Mouse (Mus musculus) cerebellum, adult 9-11 months (tissue): ENCODE data around the gene Magi1.

Experiments used
- DNase-seq: peaks from one replicate; pipeline ENCODE4 v3.0.0; 2022

The Magi1 gene

DNA sequence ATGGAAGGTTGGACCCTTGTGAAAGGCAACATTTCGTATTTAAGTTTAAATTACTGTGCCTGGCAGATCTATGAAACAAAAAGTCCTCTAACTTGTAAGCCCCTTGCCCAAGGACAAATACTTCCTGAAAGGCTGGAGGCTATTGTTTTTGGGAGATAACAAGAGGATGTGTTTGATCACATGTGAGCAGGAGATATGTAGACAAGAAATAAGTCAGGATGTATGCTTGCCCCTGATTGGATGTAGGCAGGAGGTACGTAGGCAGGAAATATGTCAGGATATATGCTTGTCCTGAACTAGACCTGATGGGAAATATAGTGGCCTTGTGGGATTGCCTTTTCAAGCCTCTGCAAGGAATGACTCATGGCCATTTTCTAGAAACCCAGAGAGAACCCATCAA lies 84.0 kb downstream of the Magi1 start:
- DNase-seq, result no peak

DNA sequence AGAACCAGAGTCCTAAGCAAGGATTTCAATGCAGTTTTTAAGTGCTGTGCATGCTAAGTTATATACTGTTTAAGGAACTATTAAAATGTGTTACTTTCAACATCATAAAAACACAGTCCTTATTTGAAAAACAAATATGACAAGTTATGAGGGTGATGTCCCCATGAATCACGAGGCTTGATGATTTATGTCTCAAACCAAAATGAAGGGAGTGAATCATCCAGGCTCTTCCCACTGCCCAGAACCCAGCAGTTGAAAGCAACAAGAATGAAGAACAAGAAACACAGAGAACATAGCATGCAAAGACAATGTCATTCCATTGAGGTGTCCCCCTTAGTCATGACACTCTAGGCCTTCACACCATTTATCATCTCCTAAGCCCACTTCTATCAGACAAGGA lies 85.9 kb downstream of the Magi1 start:
- no peak for DNase-seq

DNA sequence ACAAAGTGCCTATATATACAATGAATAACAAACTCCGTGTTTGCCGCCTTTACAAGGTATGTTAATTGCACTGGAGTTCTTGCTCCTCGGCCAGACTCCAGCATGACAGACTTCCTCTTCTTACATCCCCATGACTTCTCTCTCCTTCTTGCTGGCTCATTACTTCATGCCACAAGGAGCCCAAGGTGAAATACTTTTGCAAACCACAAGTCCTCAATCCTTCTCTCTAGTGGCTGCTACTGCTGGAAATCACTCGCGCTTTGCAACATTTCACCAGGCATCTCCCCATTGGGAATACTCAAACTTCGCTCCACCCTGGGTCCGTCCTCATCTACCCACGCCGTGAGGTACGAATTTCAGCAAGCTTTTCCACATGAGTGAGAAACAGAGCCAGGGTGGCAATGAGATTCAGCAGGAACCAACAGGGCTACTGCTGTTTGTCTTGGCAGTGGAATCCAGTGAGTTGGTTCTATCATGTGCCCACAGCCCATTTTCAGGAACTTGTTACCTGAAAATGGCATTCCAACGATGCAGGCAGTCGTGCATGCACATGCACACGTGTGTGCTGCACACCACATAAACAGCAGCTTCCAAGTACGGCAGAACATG lies 88.3 kb downstream of the Magi1 start:
- no peak for DNase-seq

DNA sequence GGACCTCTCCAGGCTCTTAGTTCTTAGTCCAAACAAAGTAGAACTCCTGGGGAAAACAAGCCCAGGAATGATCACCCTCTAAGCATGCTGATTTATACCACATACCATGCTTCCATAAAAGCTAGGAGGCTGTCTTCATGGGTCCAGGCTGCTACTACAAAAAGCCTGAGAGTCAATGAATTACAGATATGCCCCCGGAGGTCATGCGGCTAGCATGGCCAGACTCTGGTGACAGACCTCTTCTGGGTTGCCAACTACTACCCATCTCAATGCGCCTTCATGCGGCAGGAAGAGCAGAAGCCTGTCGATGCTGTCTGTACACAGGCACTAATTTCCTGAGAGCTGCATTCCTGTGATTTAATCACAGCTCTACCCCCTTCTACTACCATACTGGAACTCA lies 92.9 kb downstream of the Magi1 start:
- no peak for DNase-seq

DNA sequence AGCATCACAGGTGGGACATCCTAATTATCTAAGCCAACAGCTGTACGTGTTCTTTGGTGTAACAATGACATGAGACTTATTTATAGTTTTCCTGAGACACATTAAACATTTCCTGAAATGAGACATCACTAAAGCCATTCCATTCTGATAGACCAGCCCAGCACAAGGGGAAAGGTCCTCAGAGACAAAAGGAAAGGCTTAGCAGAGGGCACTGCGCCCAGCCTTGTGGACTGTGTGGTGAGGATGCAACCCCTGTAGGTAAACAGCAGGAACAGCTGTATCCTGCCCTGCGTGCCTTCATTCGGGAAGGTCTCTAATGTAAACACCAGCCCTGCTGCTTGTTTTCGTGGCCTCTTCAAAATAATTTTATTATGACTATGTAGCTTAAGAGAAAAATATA lies 94.3 kb downstream of the Magi1 start:
- DNase-seq, result no peak

DNA sequence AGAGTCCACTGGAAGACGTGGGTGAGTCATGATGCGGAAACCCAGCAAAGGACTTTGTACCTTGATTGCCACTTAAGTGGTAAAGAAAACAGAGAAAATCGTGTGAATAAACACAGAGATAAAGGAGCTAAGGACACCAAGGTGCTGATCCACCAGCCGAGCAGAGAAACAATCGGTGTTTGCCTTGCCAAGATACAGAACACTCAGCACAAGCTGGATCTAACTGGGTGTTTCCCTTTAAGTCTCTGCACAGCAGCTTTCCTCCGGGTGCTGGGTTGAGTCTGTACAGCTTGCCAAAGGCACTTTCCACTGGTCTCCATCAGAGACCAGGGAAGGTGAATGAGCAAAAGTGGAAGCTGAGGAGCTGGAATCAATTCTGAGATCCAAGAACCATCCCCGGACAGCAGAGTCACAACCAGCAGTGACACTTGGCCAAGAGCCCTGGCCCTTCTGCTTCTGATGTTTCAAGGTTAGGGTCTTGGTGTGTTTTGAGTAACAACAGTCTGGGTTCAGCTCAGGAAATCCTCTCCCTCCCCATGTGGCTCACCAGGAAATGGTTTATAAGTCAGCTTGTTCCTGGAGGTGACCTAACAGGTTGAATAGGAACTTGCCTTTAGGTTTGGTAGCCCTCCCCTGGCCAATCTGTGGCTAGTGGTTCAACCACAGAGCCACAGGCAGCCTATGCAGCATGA lies 96.9 kb downstream of the Magi1 start:
- no peak for DNase-seq

DNA sequence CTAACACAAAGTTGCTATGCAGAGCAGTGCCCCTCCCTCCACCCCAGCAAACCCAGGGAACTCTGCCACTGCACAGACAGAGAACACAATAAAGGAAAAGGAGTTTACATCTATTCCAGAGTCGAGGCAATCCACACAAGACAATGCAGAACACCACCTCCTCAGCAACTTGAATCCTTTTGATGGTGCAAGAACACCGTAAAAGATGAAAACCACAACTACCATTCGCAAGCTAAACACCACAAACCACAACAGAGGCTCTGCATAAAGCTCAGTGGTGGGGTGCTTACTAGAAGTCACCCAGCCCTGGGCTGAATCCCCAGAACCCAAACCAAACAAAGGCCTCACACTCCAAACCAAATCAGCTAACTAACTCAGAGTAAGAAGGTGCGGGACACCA lies 99.4 kb downstream of the Magi1 start:
- no peak for DNase-seq

DNA sequence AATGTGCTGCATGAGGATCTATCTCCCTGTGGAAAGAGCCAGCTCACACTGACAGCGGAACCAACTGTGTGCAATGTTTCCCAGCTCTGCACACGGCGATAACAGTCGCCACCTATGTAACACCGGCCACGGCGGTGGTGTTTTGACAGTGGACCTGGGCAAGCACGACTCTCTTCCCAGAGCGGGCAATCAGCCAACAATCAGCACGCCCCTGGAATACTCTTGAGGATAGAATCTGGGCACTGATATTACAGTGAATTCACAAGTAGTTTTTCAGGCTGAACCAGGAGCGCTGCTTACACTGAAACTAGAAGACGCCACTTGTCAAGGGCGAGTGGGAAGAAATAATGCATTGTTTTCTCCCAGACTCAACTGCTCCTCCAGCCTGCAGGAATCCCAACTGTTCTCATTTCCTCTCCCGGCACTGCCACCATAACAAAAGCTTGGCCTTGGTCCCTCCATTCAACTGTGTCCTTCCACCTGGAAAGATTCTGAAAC lies 100.3 kb downstream of the Magi1 start:
- peak; percentile 59 for DNase-seq

DNA sequence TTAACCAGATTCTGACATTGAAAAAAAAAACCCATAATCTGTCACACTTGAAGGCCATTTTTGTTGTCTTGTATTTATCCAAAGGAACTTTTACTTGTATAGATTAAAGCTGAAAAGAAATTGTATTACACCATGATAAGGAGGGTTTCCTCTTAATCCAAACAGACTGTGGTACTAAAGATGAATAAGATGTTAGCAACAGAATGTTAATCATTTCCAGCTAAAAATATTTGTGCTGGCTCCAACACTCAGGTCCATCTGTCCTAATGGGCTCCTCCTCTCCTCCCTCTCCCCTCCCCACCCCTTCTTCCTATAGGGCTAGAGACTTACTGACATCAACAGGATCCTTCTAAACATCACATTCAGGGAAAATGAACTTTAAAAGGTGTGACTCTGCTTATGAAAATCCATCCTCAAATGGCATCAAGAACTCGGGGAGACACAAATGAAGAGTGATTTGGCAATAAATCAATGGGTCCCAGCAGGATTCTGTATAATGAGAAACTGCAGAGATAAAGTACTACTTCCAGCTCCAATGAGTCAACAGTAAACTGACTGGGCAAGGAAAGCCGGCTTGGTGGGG lies 102.0 kb downstream of the Magi1 start:
- DNase-seq, result no peak

DNA sequence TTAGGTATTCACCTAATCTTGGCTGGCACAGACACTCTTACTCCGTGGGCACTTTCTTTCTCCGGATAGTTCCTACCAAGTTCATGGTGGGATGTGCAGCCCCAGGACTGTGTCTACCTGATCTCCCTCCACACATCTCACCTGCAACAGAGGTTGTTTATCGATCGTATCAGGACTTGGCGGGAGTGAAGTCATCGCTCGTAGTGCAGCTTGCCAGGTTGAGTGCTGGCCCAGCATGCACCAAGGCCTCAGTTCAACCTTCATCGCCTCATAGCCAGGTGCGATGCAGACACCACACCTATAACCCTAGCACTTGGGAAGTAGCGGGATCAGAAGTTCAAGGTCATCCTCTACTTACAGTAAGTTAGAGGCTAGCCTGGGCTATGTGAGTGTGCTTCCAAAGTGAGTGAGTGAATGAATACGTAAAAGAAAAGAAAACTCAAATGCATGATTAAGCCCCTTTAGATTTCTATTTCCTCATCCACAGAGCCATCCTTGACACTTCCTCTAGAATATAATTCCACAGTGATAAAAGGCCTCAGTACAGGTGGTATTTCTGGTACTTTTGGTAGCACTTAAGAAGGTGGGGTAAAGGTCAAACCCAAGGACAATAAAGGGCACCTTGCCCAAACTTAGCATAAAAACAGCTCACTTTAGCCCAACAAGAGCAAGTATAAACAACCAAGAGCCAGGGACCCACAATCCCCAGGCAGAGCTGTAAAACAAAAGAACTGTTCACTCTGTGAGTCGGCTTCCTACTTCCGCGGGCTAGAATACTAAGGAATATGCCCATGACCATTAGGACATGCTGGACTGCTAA lies 103.2 kb downstream of the Magi1 start:
- no peak for DNase-seq

DNA sequence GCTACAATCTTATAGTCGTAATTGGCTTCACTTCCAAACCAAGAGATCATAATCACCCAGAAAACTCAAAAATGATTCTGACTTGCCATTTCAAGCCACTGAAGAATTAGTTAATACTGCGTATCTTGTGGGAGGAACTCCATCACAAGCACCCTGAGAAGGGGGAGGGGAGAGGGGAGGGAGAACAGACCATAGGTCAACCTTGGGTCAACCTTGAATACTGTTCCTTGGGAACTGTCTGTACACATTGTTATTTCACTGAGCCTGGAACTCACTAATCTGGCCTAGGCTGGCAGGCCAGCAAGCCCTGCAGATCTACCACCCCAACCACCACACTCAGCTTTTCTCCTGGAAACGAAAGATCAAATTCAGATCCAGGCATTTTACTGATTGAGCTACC lies 106.2 kb downstream of the Magi1 start:
- no peak for DNase-seq

DNA sequence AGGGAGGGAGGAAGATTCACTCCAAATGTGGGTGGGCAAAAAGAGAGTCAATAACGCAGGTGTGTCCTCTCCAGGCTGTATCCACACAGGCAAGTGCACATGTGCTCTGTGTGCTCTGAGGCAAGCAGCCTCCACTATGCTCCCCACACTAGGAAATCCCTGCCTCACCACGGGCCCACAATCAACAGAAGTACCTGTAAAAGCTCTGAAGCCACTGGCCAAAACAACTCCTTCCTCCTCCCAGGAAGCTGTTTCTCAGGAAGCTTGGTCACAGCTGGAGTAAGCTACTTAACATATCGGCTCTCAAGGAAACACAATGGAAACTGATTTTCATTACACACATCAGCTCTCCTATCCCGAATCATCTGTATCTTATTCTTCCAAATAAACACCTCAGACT lies 107.0 kb downstream of the Magi1 start:
- DNase-seq, result no peak

DNA sequence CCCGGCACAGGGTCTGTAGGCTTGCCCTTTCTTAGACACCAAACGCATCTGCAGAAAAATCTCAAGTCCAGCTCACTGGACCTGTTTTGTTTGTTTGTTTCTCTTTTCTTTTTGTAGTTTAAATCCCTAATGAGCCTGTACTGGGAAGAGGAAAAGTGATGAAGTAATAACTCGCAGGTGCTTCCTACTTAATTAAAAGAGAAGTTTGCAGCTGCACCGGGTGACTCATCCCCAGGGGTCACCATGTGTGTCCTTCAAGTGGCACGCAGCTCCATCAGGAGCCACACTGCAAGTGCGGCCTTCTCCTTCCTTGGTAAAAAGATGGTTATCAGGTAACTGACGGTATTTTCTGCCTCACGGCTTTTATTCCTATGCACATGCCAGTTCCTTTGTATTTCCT lies 112.5 kb downstream of the Magi1 start:
- no peak for DNase-seq

DNA sequence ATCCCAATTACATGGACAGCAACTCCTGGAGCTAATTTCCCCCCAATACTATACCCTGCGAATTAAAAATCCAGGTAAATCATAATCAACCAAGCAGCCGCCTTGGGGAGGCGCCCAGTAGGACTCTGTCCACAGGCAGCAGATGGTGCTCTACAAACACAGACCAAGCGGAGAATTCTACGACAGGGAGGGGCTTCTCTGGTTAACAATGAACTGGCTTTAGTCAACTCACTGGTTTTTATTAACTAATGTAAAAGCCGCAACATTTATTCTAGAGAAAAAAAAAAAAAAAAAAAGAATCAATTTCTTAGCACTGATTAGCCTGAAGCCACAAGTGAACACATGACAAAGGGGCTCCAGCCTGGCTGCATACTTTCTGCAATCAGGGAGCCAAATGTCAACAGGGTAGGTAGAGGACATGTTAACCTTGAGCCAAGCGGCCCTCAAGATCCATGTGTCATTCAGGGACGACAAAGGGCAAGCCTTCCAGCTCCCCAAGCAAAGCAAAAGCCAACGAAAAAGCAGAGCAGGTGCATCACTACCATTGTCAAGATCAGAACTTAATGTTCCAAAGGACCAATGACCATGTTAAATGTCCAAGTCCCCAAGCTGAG lies 114.0 kb downstream of the Magi1 start:
- DNase-seq, result no peak

DNA sequence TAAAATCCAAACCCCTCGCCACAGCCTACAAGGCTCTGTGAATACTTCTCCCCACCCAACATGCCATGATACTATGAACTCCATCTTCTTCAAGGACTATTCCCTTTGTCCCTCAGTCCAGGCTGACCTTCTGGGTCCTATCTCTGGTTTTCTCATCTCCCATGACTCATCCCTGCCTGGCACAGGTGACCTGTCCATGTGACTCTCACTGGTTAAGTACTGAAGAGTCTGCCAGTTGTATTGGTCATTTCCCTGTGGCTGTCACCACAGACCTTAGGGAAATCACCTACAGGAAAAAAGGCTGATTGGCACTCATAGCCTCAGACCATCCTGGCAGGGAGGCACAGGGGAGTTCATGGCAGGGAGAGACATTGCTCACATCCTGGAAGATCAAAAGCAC lies 117.8 kb downstream of the Magi1 start:
- DNase-seq, result no peak

DNA sequence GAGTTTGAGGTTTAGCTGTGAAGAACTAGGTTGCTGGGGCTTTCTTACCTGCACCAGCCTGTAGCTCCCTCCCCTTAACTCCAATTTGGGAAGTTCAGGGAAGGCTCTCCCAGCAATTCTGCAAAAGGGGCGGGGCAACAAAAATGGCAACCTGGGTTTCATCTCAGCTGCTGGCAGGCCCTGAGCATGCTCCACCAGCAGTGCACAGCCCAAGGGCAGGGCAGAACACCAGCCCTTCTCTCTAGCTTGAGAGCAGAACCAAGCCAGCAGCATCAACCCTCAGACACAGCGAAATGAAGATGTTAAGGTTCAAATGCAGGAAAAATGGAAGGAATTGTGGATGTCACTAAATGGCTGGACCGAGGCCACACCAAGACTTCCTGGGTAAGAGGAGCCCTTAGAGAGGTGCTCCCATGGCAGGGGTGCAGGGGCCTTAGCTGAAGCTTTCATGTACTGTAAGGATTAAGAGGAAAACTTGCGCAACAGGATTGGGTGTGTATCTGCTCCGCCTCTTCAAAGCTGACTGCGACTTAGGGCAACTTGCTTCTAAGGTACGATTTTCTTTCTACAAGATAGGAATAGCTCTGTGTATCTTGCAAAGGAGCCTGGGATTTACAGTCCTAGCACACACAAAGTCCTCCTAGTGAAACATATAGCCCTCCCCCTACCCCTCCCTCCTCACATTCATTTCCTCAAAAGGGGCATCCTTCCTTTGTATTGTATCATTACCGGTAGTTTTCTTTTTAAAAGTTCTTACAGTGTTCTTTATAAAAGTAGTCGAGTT lies 118.8 kb downstream of the Magi1 start:
- DNase-seq, result no peak

DNA sequence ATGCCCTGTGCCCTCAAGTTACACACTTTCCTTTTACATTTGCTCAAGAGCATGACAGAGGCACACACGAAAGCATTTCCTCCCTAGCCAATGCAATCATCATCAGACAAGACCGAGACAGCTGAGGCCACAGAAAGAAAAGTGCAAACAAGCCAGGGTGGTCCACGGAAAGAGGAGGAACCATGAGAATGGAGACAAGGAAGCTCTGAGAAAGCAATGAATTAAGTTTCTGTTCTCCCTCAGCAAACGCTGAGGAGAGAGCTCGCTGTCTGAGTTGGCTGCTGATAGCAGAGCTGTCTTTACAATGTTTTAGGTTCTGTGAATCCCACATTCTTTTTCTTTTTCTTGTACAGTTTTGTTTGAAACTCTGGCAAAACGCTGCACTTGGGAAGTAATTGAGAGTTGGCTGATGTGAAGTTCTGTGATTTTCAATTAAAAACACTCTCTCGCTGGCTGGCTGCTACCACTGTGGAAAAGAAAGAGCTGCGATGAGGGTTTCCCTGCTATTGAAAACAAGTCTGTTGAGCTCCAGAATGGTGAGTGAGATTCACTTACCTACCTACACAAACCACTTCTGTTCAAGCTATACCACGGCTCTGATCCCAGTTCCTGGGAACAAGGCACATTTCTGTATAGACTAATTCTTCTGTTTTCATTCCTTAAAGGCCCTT lies 120.3 kb downstream of the Magi1 start:
- DNase-seq, result no peak

DNA sequence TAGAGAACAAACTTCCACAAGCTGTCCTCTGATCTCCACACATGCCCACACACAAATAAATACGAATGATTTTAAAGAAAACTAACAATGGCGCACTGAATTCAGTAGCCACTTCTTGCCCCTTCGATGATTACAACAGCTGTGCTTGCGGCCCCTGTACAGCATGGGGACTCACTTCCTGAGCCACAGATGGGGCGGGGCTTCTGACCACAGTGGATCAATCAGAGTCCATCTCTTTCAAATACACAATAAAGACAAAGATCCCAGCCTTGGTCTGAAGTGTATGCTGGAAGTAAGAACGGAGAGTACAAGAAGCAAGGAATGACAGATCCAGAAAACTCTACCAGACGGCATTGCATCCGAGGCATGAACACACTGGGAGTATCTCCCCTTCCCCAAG lies 120.8 kb downstream of the Magi1 start:
- no peak for DNase-seq

DNA sequence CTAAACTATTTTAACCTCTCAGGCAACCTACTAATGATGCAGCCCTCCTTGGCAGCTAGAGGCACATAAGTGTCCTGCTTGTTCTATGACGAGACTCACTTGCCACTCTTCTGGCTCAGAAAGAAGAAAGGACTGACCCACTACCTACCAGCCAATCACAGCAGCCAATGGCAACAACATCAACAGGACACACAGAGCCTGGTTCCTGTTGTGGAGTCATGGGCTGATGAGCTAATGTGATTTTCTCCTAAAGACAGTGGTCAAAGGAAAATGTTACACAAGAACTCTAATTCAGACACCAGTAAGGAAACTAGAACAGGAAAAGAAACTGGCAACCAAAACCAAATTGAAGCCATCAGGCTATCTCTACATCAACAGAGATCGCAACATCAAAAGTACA lies 124.5 kb downstream of the Magi1 start:
- no peak for DNase-seq

DNA sequence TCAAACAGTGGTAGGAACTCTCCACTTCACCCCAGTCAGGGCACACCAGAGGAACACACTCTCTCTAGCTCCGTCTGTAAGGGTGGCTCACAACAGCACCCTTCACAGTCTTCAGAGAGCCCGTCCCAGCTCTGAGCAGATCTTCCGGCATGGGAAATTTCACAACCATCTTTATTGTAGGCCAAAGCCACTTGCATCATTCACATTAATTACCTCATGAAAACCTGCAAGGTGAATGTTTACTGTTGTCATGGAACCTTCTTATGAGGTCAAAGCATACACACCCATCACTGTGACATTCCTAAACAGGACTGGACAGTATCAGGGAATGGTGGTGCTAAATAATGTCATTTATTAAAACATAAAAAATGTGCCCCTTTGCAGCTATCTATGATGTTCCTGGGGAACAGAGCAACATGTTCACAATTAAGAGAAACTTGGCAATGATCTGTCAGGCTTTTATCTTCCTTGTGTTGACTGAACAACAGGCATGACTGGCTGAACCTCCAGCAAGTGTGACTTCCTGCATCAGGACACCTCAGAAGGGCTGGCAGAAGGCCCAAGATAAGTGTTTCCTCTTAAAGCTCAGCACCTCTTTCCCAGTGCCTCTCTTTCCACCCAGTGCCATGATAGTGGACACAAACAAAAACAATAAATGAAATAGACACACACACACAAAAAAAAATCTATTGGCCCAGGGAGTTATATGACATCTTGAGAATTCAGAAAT lies 125.4 kb downstream of the Magi1 start:
- no peak for DNase-seq

DNA sequence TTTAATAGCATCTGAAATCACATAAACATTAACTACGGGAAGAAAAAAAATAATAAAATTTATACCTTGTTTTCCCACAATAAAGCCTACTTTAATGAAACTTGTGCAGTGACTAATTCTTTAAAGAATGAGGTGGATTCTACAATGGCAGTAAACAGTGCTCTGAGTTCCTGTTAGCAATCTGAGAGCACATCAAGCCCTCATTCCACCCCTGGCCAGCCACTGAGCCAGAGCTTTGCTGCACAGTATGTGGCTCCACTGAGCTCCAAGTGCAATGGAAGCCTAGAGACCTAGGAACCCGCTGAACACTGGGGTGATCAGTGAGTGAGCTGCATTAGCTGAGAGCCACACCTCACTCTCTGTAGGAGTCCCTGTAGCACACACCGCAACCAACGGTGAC lies 127.7 kb downstream of the Magi1 start:
- no peak for DNase-seq
